Mouse (Mus musculus) brain, embryonic 14.5 days (tissue): Measurements from ENCODE around the gene Osbpl8.

Source experiments
- CTCF ChIP-seq: fragments of 200-500 bp; IDR thresholded peaks from 2 replicates; pipeline ENCODE4 v1.5.1; 2012; ENCODE audit warnings: inconsistent platforms, mild to moderate bottlenecking, moderate library complexity, borderline replicate concordance; ENCODE audit not compliant: insufficient read depth, insufficient read length; ENCODE audit errors: extremely low read depth
- POLR2A ChIP-seq: fragments of 200-500 bp; IDR thresholded peaks from 2 replicates; pipeline ENCODE4 v1.6.1; 2012; ENCODE audit warnings: mild to moderate bottlenecking, inconsistent platforms, borderline replicate concordance; ENCODE audit not compliant: poor library complexity, insufficient read depth, insufficient read length, severe bottlenecking; ENCODE audit errors: extremely low read depth

- no peak for TF ChIP-seq CTCF
- TF ChIP-seq POLR2A: no peak
These were observed 154.4 kb downstream of the Osbpl8 start for GRCm38 (mm10) chr10:111318805-111319500.
